Mouse (Mus musculus) spleen, adult 2 months (tissue): ENCODE measurements at regions not wholly inside any gene's neighbourhood (a gene's known extent, or its start where the extent isn't known, plus 50 kb on each side); places are given as distances from the start of the nearest gene placed in this dataset.

Experiments
- DNase-seq, 2 experiments: peaks; one replicate each; pipeline versions ENCODE4 v3.0.0 to v3.0.0-alpha.2; 2012 to 2021; ENCODE audit warnings: low spot score in 2 of 2, low read depth in 1 of 2
- H3K27ac ChIP-seq: fragments of 200-500 bp; 2 replicates; pipeline ENCODE4 v1.5.1; 2012; ENCODE audit warnings: low read length, inconsistent platforms; ENCODE audit not compliant: insufficient read depth
- H3K27me3 ChIP-seq: fragments of 200-500 bp; 2 replicates; pipeline ENCODE4 v1.6.1; 2012; ENCODE audit warnings: mild to moderate bottlenecking, moderate library complexity, low read length, inconsistent platforms; ENCODE audit not compliant: control insufficient read depth, insufficient read depth
- H3K36me3 ChIP-seq: fragments of 200-500 bp; 2 replicates; pipeline ENCODE4 v1.6.1; 2012; ENCODE audit warnings: mild to moderate bottlenecking, low read length, inconsistent platforms; ENCODE audit not compliant: control insufficient read depth, insufficient read depth
- H3K4me1 ChIP-seq: fragments of 200-500 bp; 2 replicates; pipeline ENCODE4 v1.6.1; 2011; ENCODE audit warnings: inconsistent platforms; ENCODE audit not compliant: control insufficient read depth, insufficient read depth, insufficient read length
- H3K4me3 ChIP-seq: fragments of 200-500 bp; 2 replicates; pipeline ENCODE4 v1.5.1; 2011; ENCODE audit warnings: mild to moderate bottlenecking, inconsistent platforms; ENCODE audit not compliant: insufficient read depth, insufficient read length; ENCODE audit errors: extremely low read depth
- CTCF ChIP-seq: fragments of 200-500 bp; IDR thresholded peaks from 2 replicates; pipeline ENCODE4 v1.5.1; 2011; ENCODE audit warnings: mild to moderate bottlenecking, inconsistent platforms; ENCODE audit not compliant: insufficient read depth, insufficient read length, insufficient replicate concordance; ENCODE audit errors: extremely low read depth
- POLR2A ChIP-seq: fragments of 200-500 bp; IDR thresholded peaks from 2 replicates; pipeline ENCODE4 v1.6.1; 2011; ENCODE audit warnings: low read depth, low read length, inconsistent platforms
- WGBS: fragments of 180-500 bp; shearing (Covaris S2); methylation state at CpG from one replicate; pipeline ENCODE4 v1.1.7; 2018; 5-methylcytosine and 5-hydroxymethylcytosine counted together

DNA sequence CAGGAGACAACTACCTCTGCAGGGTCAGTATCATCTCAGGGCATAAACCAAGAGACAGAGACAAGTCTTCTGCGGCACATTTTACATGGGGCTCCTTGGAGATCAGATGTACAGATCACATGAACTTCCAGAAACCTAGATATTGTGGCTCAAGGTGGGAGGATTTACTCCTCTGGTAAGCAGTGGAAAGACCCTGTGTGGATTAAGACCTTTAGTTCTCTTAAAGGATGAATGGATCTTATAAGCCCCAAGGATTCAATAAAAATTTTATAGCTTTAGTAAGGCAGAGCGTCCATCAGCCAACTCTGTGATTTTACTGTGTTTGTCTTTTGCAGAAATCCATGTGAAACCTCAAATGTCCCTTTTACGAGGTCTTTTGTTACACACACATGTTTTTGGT is 213.8 kb upstream of the Fbxl7 start:
- TF ChIP-seq CTCF, result no peak
- no peak for TF ChIP-seq POLR2A
- no peaks in the 10 kb centered on the region for H3K36me3 ChIP-seq
- no peaks in the 10 kb centered on the region for H3K27me3 ChIP-seq
- 83% methylated on average over 3 of the region's 3 CpGs for WGBS
- DNase-seq, result no peak
- H3K27ac ChIP-seq, result no peak overlapping the region
- no peaks in the 10 kb centered on the region for H3K4me1 ChIP-seq
- H3K4me3 ChIP-seq, result no peak overlapping the region

DNA sequence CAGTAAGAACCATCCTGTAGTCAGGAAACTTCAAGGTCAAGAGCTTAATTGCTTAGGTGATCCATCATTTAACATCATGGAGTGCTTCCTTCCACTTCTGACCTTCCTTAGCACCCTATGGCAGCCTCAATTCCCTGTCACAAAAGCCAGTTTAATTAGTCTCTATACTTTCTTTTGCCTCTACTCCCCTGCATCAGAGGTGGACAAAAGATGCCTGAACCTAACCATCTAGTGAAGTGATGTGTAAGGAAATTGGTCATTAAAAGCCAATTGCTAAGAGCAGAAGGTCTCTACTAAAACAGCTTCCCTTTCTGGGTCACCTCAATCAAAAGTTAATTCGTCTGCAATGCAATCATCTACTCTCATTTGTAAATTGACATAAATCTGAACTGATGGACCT is 234.3 kb upstream of the Fbxl7 start:
- no peak for DNase-seq
- H3K27me3 ChIP-seq, result no peaks in the 10 kb centered on the region
- WGBS, result 51% methylated on average over 1 of the region's 1 CpGs

DNA sequence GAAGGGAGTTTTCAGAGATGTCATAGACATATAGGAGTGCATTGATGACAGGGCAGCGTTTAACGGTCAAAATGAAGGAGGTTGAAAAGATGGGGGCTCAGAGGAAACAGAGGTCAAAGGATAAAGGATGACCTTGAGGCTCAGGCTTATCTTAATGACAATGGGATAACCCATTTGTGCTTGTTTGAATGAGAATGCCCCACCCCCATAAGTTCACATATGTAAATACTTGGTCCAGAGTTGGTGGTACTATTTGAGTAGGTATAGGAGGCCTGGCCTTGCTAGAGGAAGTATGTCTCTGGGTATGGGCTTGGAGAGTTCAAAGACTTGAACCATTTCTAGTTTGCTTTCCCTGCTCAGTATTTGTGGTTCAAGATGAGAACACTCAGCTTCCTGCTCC is 237.4 kb upstream of the Fbxl7 start:
- Histone ChIP-seq H3K27me3 (no peaks in the 10 kb centered on the region), H3K4me1 (no peaks in the 10 kb centered on the region), H3K4me3 (no peak overlapping the region), H3K27ac (no peak overlapping the region), H3K36me3 (no peaks in the 10 kb centered on the region)
- WGBS, result 82% methylated on average over 2 of the region's 2 CpGs
- no peak for TF ChIP-seq CTCF
- no peak for TF ChIP-seq POLR2A
- no peak for DNase-seq

More for the DNA sequence above, 234.3 kb upstream of the Fbxl7 start:
- no peak for TF ChIP-seq POLR2A
- no peak for TF ChIP-seq CTCF
- Histone ChIP-seq H3K27ac (no peak overlapping the region), H3K4me1 (no peaks in the 10 kb centered on the region), H3K4me3 (no peak overlapping the region), H3K36me3 (no peaks in the 10 kb centered on the region)

DNA sequence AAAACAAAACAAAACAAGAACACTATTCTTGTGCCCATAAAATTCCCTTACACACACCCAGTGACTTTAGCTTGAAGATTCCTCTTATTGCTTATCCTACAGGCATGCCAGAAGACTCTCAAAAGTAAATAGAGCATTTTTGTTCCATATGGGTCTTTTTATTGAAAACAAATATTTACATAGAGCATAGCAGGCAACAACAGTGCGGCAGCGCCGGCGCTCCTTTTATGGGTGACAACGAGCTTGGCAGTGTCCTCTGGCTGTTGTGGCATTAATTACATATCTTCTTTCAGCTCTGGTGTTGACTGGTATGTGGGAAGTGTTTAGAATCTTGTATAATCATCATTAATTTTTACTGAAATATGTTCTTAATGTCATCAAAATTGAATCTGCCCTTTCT is 242.2 kb upstream of the Fbxl7 start:
- 89% methylated on average over 5 of the region's 5 CpGs for WGBS
- H3K36me3 ChIP-seq, result no peaks in the 10 kb centered on the region
- H3K4me1 ChIP-seq, result no peaks in the 10 kb centered on the region
- no peak overlapping the region for H3K4me3 ChIP-seq
- no peaks in the 10 kb centered on the region for H3K27me3 ChIP-seq
- no peak for TF ChIP-seq CTCF
- TF ChIP-seq POLR2A, result no peak
- no peak for DNase-seq
- no peak overlapping the region for H3K27ac ChIP-seq

DNA sequence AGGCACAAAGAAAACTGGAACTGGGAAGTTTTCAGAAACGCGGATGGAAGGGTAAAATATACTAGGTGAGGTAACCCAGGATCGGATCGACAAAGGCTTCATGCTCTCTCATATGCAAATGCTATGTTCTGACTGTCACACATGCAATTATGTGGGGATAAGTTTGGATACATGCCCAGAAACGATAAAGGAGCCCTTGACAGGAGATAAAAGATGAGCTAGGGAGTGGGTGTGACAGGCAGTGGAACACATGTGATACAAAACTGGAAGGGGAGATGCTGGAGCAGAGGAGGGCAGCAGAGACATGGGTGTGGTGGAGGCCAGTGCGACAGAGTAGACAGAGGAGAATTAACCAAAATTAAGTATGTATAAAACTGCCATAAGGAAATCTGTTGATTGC is 250.5 kb upstream of the Fbxl7 start:
- Histone ChIP-seq H3K4me3 (no peak overlapping the region), H3K36me3 (no peaks in the 10 kb centered on the region), H3K27me3 (no peaks in the 10 kb centered on the region), H3K27ac (no peak overlapping the region), H3K4me1 (no peaks in the 10 kb centered on the region)
- TF ChIP-seq CTCF (no peak), POLR2A (no peak)
- DNase-seq, result no peak
- 83% methylated on average over 6 of the region's 6 CpGs for WGBS

DNA sequence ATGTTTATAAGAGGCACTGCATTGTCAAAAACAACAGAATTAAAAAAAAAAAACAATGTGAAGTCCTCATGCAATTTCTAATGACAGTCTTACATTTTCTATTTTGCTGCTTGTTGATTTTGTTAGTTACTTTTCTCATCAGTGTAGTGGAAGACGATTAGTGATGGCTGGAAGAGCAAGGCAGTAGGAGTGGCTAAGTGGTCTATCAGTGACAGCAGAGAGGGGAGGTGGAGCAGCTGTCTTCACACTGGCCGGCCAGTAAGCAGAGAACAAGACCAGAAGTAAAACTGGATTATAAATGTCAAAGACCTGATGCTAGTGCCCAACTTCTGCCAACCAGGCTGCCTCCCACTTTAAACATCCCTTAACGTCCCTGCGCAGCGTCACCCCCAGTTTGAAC is 265.6 kb upstream of the Fbxl7 start:
- Histone ChIP-seq H3K27ac (no peak overlapping the region), H3K27me3 (no peaks in the 10 kb centered on the region), H3K4me1 (no peaks in the 10 kb centered on the region), H3K36me3 (no peaks in the 10 kb centered on the region), H3K4me3 (no peak overlapping the region)
- TF ChIP-seq CTCF (no peak), POLR2A (no peak)
- 79% methylated on average over 5 of the region's 5 CpGs for WGBS
- DNase-seq, result no peak

DNA sequence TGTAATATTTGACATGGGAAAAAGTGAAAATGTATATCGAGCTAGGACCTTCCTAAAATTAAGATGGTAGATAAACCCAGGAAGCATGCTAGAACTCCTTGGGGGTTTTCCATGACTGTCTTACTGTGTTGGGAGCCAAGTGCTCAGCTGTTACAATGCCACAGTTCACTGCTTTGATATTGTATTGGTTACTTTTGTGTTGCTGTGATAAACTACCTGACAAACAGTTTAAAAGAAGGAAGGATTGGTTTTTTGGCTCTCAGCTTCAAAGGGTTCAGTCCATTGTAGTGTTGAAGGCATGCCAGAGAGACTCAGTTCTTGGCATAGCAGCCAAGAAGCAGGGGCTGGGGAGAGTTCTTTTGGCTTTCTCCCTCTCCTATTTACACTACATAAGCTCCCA is 272.1 kb upstream of the Fbxl7 start:
- TF ChIP-seq CTCF, result no peak
- TF ChIP-seq POLR2A, result no peak
- Histone ChIP-seq H3K4me3 (no peak overlapping the region), H3K36me3 (no peaks in the 10 kb centered on the region), H3K4me1 (no peaks in the 10 kb centered on the region), H3K27ac (no peak overlapping the region), H3K27me3 (no peaks in the 10 kb centered on the region)
- 88% methylated on average over 1 of the region's 1 CpGs for WGBS
- no peak for DNase-seq

DNA sequence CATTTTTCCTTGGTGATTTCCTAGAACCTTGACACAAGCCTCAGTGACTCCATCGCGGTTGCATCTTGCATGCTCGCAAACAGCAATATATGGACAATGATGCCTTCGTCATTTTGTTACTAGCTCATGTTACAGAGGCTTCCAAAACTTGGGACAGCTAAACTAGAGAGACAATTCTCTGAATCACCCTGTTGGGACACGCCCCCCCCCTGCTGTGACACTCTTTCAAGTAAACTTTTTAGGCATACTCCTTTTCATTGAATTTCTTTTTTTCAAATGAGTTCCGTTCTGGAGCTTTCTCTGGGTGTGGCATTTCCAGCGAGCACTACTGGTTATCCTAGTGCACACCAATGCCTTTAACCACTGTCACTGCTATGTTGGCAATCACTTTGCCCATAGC is 274.5 kb upstream of the Fbxl7 start:
- Histone ChIP-seq H3K4me1 (no peaks in the 10 kb centered on the region), H3K4me3 (no peak overlapping the region), H3K27ac (no peak overlapping the region), H3K36me3 (no peaks in the 10 kb centered on the region), H3K27me3 (no peaks in the 10 kb centered on the region)
- DNase-seq, result no peak
- WGBS, result 89% methylated on average over 7 of the region's 7 CpGs
- no peak for TF ChIP-seq POLR2A
- no peak for TF ChIP-seq CTCF
